9 mouse cellular contexts compared by ENCODE assay signal in the genomic region with DNA sequence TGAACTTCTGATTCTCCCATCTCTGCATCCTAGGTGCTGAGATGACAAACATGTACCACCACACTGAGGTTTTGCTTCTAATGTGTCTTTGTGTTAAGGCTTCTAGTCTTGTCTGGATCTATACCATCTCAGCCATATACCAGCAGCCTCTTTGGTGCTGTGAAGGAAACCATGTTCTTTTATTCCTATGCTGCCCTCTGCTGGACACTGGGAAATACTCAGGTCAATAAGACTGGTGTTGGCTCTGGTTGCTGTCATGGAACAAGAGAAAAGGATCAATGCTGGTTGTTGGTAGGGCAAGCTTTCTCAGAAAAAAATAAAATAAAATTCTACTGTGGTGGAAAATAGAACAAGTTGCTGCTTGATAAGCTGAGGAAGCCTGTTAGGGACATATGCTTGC. TPM values are rescaled to one million over a fixed set of nuclear protein-coding genes. Genes with fewer than 3 reads are reported as not detected.
DNase-seq lines count a peak whose midpoint lies in the region; ATAC-seq and TF ChIP-seq lines count a peak whose summit lies in the region.
"Had no signal": no experiment of that assay in that cellular context is flagged by ENCODE, and none has a peak within 500 bp of the region (broad histone marks: within the 10 kb centered on the region; RNA-seq: fewer than 3 reads in every experiment).

No protein-coding gene starts in this region.

- no peaks in the 10 kb centered on the region for H3K4me1 ChIP-seq in heart, embryonic 12.5 days (replicated peaks)
- peaks cover 17% of the 10 kb centered on the region for H3K4me1 ChIP-seq in E14TG2a.4 (replicated peaks; ENCODE audit: low read depth, low read length)

- H3K4me2 ChIP-seq in heart, embryonic 12.5 days: no peak overlapping the region

- no peak overlapping the region for H3K4me3 ChIP-seq in heart, embryonic 12.5 days
- no peak overlapping the region for H3K4me3 ChIP-seq in E14TG2a.4 (replicated peaks; ENCODE audit: low read length)

- H3K36me3 ChIP-seq in heart, embryonic 12.5 days: no peaks in the 10 kb centered on the region
- no peaks in the 10 kb centered on the region for H3K36me3 ChIP-seq in E14TG2a.4 (ENCODE audit: insufficient read depth, low read length)

- H3K27ac ChIP-seq in heart, embryonic 12.5 days (ENCODE audit: poor library complexity, severe bottlenecking): no peak overlapping the region

- no peak for ATAC-seq in heart, embryonic 12.5 days (ENCODE audit: insufficient number of reproducible peaks, low FRiP score)

- no peak overlapping the region for H3K9ac ChIP-seq in heart, embryonic 12.5 days

- no peaks in the 10 kb centered on the region for H3K27me3 ChIP-seq in heart, embryonic 12.5 days (replicated peaks)
- H3K27me3 ChIP-seq in E14TG2a.4 (ENCODE audit: insufficient read depth, low read length): no peaks in the 10 kb centered on the region

- peak; percentile 26; the same call in 1 of the 2 replicates for TF ChIP-seq CTCF in E14TG2a.4 (conservative IDR thresholded peaks at IDR 0.05; ENCODE audit: low read length)

- no peaks in the 10 kb centered on the region for H3K9me3 ChIP-seq in heart, embryonic 12.5 days (replicated peaks)
- H3K9me3 ChIP-seq in E14TG2a.4 (ENCODE audit: low read length): no peaks in the 10 kb centered on the region

- peak; percentile 80 for DNase-seq in heart, adult 11 months
- DNase-seq in cerebellum, adult 18-20 months: peak; percentile 27 to 29
- DNase-seq in heart, postnatal 14 days: peak; percentile 20 to 50
- DNase-seq in left cerebral cortex, postnatal 14 days (ENCODE audit: low spot score in 2 of 2): peak; percentile 35 to 55
- DNase-seq in right cerebral cortex, postnatal 10 days (ENCODE audit: low spot score in 2 of 2): peak; percentile 37 to 47
- DNase-seq in spleen, postnatal 4 days (ENCODE audit: low spot score in 2 of 2): no peak

- intact Hi-C loops in heart, postnatal 14 days (cut with DNase I): loop anchor here (2.0 kb wide), 2 partner anchors 37 to 85 kb away; no protein-coding TSS in a partner anchor
- intact Hi-C loops in left cerebral cortex, postnatal 14 days (cut with DNase I): loop anchor here (1.0 kb wide), 1 partner anchor 84 kb away; no protein-coding TSS in a partner anchor

RNA-seq across cellular contexts. Expression of gene Ces1b, which starts 15.6 kb away (rescaled TPM):
- polyA plus RNA-seq in heart, embryonic 12.5 days (2016; fragmentation: Nextera tagmentation; extraction: Ambion mirVana): not detected in 2 replicates
- not detected for total RNA-seq in heart, postnatal 14 days (2021)
- total RNA-seq in left cerebral cortex, postnatal 14 days (2021): not detected
- polyA plus RNA-seq: heart, embryonic 14.5 days had no signal

RNA-seq across cellular contexts. Expression of gene Ces1c, which starts 35.7 kb away (rescaled TPM):
- not detected in 2 replicates for polyA plus RNA-seq in heart, embryonic 12.5 days (2016; fragmentation: Nextera tagmentation; extraction: Ambion mirVana)
- not detected for total RNA-seq in heart, postnatal 14 days (2021)
- total RNA-seq in left cerebral cortex, postnatal 14 days (2021): not detected
- polyA plus RNA-seq: heart, embryonic 14.5 days had no signal

RNA-seq across cellular contexts. Expression of gene Ces1a, which starts 47.4 kb away (rescaled TPM):
- not detected in 2 replicates for polyA plus RNA-seq in heart, embryonic 12.5 days (2016; fragmentation: Nextera tagmentation; extraction: Ambion mirVana)
- not detected for total RNA-seq in heart, postnatal 14 days (2021)
- total RNA-seq in left cerebral cortex, postnatal 14 days (2021): under 1 TPM in 1 of 2 experiments, not detected in 1; 0.17 TPM
- polyA plus RNA-seq: heart, embryonic 14.5 days had no signal

Comparison
In these comparisons a context has a peak if more than half of its experiments do, and no peak if none do; other contexts are left out.
1. DNase-seq: peak in heart, adult 11 months (single experiment), cerebellum, adult 18-20 months (2 of 2), heart, postnatal 14 days (2 of 2), left cerebral cortex, postnatal 14 days (2 of 2) and right cerebral cortex, postnatal 10 days (2 of 2); none in spleen, postnatal 4 days (0 of 2).